Mouse (Mus musculus): ENCODE results near the gene Prom2.
A peak's percentile ranks its signal among the peaks of the same experiment; 100 is the strongest.

Gene Prom2

DNA sequence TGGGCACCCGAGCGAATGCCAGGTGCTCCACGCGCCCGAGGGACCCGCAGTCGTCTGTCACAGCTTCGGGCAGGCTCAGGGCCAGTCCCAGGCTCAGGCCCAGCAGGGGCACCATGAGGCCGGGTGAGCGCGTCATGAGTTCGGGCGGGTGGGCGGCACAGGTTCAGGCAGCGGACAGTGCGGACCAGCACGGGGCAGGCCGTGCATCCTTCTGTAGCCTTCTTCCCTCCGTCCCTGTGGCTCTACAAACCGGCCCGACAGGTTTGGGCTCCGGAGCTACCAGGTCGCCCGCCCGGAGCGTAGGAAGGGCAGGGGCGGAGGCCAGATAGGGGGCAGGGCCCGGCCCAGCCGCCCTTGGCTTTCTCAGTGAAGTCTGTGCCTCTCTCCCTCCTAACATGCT, at the start of gene Prom2:
Gene Prom2 (minus strand): TSS at position 283 of the 400 bp plus-strand sequence.
- no peak for DNase-seq (ENCODE audit: extremely low spot score, low spot score)

DNA sequence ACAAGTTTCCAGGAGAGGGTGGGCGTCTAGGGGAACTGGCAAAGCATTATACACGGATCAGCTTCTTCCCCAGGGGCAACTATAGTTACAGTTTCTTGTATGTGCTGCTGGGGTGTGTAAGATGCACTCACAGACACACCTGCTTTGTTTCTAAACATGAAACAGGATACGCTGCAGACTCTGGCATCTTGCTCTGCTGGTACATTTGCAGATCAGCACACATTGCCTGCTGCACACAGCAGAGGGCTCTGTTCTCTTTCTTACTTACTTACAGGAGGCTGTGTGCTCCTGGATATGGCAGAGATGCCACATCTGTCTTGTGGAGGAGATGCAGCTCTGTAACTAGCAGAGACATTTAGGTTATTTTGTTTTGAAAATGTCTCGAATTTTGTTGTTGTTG, 49.6 kb upstream of the Prom2 start:
- no peak for DNase-seq (ENCODE audit: extremely low spot score, low spot score)

DNA sequence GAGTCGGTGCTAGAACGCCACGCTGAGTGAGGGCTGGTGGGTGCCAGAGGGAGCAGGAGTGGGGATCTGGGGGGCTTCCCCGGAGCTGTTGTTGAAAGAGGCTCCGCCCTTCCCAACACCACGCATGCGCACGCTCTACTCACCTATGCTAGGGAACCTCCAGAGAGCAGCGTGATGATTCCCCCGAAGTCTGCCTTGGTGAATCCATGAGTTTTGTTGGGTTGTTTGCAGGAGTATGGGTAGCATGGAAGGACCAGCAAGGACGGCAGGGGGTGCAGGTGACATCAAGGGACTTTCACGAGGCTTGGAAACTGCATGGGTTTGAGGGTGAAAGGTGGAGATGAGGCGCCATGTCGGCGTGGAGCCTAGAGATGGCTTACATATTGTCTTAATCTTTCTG, 48.9 kb upstream of the Prom2 start:
- DNase-seq (ENCODE audit: extremely low spot score, low spot score): no peak

DNA sequence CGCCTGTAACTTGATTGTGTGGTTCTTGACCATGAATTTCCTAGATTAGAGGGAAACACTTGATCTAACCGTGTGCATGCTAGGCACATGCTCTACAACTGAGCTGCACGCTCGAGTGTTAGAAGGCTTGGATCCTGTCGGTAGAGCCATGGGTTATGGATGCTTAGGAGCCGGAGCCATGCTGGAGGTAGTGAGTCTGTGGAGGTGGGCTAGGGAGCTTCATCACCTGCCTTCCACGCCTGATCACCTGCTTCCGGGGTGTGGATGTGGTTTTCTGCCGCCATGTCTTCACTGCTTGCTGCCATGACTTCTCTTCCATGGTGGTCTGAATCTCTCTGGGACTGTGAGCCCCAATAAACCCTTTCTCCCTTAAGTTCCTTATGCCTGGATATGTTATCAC, 47.6 kb upstream of the Prom2 start:
- DNase-seq (ENCODE audit: extremely low spot score, low spot score): no peak

DNA sequence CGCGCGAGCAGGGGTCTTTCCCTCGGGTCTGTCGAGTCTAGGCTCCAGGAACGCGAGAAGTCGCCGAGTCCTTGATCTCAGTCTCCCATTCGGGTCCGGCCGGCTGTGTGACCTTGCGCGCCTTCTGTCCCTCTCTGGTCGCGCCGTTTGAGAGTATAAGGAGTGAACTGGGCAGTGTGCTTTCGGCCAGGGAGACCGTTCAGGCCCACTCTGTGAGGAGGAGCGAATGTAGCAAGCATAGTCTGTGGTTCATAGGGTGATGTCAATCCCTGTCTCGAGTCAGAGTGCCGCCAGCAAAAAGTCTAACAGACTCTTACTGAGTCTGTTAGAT, 46.2 kb upstream of the Prom2 start:
- no peak for DNase-seq (ENCODE audit: extremely low spot score, low spot score)

DNA sequence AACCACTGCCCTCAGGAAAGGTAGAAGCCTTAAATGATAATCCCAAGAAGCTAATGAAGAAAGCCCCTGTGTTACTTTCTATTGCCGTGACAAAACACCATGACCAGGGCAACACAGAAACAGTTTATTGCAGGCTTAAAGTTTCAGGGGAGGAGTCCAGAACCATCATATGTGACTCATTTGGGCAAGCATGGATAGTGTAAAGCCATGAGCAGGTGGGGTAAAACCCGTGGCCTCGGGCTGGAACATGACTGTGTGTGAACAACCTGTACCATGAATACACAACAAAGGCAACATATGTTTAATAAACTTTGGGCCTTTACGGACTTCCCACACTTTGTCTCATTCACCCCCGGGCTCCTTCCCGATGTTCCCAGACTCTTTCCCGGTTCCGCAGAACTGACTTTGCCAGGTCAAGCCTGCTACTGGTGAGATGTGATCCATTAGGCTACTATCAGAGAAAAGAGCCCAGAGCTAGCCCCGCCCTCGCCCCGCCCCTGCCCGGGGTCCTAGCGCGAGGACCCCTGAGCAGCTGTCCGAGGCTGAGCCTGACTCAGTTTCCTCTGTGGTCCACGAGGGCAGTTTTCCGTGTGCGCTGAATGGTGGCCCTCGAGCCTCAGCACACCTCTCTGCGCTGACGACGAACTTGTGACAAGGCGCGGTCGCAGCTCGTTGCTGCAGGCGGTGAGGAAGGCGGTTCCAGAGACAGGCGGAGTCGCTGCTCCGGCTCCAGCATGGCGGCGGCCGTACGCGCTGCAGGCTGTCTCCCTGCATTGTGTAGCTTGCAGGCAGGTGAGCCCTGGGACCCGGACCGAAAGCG, 45.6 kb upstream of the Prom2 start, which contains the start of the genes Zfp661 and Mrps5:
Gene Zfp661 (minus strand): TSS at position 401 of the 820 bp plus-strand sequence.
Gene Mrps5 (plus strand): TSS at position 529 of the 820 bp plus-strand sequence.
- peak; percentile 92 for DNase-seq (ENCODE audit: extremely low spot score, low spot score)

DNA sequence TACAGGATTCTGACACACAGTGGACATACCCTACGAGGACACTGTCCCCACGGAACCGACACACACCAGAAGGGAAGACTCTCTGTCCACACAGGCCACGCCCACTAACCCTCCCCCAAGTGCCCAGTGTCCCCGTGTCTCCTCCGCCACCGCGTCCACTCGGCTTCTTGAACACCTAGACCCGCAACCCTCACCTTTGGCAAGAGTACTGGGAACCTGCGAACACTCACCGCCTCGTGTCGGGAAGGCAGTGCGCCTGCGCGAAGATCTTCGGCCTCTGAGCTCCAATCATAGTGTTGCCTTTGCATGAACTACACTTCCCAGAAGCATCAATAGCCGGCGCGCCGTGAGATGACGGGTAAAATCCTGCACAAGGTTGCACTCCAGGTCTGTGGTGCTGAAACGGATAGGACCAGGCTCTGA, 43.2 kb upstream of the Prom2 start:
- peak; percentile 92 for DNase-seq (ENCODE audit: extremely low spot score, low spot score)

DNA sequence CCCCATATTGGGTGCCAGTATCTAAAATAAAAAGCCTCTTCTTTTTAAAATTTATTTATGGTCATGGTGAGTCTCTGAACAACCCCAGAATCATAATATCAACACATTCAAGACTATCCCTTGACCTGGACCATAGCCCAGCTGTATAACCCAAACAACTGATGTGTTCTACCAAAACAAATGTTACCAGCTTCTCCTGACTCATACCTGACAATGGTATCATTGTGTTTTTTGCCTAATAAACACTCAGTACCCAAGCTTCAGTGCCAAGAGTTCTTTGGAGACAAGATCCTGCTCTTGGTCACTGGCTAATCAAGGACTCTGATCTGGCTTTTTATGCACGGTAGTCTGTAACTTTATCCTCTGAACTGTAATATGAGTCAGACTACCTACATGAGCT, 32.1 kb upstream of the Prom2 start:
- DNase-seq (ENCODE audit: extremely low spot score, low spot score): no peak

DNA sequence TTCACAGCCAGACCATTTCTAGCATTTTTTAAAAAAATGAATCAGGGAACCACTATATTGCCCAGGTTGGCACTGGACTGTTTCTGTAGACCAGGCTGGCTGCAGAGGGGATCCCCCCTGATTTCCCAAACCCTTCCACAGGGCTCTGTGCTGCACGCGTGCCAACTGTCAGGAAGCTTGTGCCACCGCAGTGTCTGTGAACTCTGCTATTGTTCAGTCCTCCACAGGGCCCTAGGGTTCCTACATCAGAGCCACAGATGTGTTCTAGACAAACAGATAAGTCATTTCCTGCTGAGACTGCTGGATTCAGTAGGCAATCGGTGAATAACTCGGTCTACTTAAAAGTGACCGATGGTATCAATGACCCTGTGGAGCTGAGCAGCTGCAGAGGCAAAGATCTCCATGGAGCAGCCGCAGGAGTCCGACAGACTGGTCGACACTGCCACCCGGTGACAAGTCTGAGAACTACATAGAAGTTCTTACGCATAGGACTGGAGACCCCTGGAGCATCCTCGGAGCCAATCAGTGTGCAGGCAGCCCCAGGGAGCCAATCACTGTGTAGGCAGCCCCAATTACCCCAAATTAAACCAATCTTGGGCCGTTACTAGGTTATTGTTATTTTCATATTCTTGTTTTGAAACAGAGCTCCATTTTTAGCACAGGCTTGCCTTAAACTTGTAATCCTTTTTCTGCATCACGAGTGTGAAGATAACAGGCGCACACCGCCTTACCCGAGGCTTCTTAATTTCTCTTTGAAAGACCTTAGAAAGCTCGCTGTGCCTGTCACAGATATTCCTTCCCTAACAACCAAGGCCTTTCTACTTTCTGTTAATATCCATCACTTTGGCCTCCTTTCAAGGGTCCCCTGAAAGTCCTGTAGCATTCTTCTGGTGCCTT, 18.1 kb upstream of the Prom2 start:
- peak; percentile 90 for DNase-seq (ENCODE audit: extremely low spot score, low spot score)

DNA sequence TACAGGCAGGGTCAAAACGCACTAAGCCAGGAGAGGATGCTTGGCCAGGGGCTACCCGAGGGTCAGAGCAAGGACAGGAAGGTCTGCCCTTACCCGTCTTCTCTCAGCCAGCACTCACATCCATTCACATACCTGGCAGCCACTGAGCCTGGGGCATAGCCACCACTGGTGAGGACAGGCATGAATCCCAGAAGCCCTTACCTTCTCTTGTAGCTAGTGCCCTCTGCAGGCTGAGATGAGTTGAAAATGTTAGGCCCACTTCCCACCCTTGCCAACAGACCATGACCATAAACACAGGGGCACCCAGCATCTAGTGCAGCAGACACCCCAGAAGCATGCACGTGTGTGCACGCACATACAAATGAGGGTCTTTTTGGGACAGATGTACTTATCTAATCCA, 9.8 kb upstream of the Prom2 start:
- no peak for DNase-seq (ENCODE audit: extremely low spot score, low spot score)

DNA sequence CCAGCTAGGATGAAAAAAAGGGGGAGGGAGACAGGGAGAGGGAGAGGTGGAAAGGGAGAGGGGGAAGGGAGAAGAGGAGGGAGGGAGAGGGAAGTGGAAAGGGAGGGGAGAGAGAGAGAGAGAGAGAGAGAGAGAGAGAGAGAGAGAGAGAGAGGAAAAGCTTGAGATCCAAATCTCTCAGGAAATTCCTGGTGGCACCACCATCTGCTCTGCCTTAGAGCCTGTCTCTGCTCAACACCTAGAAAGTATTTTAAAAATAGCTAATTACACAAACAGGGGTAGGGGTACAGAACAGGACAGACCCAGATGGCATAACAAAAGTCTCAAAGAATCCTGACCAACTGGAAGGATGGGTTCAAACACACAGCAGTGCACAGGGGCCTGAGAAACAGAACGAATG, 9.2 kb upstream of the Prom2 start:
- no peak for DNase-seq (ENCODE audit: extremely low spot score, low spot score)

DNA sequence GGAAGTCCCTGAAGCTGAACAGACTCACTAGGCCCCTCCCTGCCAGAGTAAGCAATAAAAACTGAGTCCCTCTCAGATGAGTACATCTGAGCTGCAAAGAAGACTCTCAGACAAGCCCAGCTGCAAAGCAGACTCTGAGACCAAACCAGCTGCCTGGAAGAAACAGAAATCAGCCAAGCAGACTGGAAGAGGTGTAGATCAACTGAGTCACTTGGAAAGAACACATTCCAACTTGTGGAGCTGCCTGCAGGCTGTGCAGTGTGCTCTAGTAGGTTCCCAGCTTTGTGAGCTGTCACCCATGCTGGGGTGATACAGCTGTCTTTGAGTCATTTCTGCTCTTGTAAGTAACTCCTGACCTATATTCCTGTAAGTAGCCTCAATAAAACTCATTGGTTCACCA, 8.4 kb upstream of the Prom2 start:
- no peak for DNase-seq (ENCODE audit: extremely low spot score, low spot score)

DNA sequence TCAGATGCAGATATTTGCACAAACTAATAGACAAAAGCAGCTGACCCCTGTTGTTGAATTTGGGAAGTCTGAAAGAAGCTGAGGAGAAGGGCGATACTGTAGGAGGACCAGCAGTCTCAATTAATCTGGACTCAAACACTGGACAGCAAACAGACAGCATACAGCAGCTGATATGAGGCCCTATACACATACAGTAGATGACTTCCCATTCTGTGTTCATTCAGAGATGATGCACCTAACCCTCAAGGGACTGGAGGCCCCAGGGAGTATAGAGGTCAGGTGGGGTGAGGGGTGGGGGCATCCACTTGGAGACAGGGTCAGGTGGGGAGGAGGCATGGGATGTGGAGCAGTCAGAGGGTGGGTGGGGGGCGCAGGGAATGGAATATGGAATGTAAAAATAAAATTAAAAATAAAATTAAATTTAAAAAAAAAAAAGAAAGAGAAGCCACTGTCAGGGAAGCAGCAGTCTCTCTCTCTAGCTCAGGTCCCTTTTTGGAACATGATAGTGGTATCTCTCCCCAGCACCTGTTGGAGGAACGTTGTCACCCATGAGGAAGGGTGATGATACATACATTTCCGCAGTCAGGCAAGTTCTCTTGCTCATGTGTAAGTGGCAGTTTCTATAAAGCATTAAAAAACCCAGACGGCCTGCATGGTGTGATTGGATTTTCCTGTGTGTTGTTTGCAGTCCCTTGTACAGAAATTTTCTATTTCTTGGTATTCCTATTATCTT, 7.2 kb upstream of the Prom2 start:
- no peak for DNase-seq (ENCODE audit: extremely low spot score, low spot score)

DNA sequence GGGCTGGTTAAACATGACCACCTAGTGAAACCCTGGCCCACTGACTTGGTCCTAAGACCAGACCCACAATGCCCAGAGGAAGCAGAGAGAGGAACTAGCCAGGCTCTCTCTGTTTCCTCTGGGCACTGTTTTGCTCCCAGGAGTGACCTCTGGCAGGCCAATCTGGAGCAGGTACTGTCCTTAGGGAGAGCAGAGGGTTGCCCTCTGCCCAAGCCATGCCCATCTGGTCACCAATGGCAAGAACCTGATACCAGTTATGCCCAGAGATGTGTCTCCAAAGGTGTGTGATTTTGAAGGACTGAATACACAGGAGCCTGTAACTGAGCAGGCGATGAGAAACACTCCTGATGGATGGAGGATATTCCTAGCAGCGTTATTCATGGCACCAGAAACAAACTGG, 430 bp upstream of the Prom2 start:
- no peak for DNase-seq (ENCODE audit: extremely low spot score, low spot score)

DNA sequence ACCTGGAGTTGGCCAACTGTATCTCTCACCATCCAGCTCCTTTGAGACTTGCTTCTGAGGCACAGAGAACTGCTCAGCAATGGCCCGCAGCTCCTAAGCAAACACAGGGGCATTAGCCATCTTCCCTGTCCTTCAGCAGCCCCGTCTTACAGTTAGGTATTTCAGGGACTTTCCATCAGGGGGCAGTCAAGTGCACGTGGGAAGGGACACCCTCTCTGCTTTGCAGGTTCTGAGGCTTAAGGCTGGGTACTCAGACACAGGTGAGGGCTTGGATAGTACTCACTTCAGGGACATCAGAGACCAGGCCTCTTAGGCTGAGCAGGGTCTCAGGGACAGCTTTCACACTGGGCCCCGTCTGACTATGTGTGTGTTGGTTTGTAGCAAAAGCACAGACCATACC, 1.8 kb downstream of the Prom2 start:
- no peak for DNase-seq (ENCODE audit: extremely low spot score, low spot score)

DNA sequence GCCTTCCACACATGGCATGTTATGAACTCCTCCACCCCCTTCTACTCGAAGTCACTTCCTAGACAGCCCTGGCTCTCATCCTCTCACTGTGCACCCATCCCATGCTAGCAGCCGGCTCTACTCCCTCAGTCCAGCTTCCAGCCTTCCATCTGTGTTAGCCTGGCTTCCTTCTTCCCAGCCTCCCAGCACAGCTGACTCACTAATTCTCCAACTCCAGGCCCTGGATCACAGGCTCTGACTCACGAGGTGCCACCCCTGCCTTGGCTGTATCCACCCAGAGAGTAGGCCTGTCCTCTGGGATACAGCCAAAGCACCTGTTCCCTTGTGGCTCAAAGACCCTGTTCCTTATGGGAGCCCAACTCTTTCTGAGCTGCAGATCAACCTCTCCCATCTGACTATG, 3.7 kb downstream of the Prom2 start:
- DNase-seq (ENCODE audit: extremely low spot score, low spot score): no peak

DNA sequence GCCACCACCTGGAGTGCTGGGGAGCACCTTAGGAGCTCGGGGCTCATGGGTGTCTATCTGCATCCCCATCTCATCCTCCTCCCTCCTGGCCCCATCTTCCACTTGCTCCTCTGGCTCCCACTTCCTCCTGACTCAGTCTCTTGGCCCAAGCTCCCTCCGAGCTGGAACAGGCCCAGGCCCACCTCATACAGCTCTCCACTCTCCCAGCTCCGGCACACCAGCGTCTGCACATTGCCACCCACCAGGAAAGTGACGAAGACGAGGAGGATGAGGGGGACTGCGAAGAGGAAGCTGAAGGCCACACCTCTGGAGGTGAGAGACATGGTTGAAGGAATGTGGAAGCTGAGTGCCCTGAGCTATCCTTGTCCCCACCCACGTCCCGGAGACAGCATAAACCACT, 5.9 kb downstream of the Prom2 start:
- DNase-seq (ENCODE audit: extremely low spot score, low spot score): no peak

DNA sequence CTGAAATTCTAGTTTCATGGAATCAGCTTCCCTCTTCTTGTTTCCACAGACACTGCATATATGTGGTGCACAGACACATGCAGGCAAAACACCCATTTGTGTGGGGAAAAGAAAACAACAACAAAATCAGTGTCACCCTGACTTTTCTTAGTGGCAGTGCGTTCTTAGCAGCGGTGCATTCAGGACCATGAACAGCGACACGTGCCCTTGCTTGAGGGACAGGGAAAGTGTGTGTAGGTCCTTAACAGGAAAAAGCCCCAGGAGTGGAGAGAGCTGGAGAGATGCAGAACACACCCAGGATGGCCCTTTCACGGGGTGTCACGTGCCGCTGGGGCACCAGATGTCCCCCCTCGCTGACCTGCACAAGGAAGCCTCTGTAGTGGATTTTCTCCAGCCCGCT, 8.9 kb downstream of the Prom2 start:
- DNase-seq (ENCODE audit: extremely low spot score, low spot score): peak; percentile 43

DNA sequence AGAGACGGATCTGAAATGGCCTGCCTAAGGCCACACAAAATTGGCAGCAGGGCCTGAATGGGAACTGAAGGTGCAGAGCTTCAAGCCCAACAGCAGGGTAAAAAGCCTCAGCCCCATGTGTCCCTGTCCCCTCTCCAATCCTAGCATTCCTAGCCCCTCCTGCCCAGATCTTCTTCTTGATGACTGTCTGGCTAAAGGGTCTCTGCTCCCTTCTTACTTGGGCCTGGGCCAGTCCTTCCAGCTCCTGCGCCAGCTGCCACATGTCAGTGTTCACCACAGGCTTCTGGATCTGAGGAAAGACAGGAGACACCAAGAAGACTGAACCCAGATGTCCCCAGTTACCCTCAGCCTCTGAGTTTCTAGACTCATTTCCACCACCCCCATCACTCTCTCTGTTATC, 9.7 kb downstream of the Prom2 start:
- no peak for DNase-seq (ENCODE audit: extremely low spot score, low spot score)

DNA sequence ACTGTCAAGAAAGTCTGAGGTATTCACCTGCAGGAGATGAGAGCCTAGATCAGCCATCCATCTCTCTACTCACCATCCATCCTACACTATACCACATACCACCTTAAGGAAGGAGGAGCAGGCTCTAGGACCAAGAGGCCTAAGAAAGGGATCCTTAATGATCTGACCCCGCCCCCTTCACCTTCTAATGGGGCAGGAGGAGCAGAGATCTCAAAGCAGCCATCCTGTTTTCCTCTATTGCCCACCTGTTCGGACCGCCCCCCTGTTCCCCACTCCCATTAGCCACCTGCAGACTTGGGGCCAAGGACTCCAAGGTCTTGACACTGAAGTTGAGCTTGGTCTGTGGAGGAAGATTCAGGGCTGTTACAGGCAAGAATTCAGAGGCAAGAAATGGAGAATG, 10.8 kb downstream of the Prom2 start:
- no peak for DNase-seq (ENCODE audit: extremely low spot score, low spot score)

DNA sequence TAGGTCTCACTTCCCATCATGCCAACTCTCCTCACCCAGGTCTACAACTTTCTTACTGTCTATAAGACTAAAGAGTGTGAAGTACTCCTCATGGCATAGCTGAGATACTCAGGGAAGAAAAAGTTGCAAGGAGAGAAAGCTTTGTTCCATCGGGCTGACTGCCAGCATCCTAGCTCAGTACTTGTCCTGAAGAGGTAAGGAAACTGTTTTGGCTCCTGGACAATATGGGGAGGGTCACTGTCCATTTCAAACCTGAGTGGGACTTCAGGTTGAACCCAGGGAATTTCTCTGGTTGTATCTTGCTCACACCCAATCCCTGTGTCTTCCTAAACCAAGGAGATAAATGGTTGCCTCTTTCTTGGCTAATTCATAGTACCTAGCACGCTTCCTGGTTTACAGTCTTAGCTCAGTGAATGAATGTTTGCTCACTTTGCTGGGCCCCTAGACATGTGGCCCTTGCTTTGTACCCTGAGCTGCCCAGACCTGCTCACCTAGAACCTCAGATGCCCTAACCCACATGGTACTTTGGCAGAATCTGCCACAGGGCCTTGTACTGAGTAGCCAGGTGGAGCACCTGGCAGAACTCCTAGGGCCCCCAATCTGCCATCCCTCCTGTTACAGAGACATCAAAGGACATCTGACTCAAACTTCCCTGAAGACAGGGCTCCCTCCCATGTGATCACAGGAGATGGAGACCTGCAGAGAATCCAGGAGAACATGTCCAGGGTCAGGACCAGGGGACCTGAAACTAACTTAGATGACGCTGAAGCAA, 16.1 kb downstream of the Prom2 start:
- no peak for DNase-seq (ENCODE audit: extremely low spot score, low spot score)

All from neural tube, embryonic 10.5 days (tissue).